Mouse (Mus musculus) liver, embryonic 14.5 days (tissue): ENCODE measurements around the gene Gm20498. TPM values are rescaled to one million over a fixed set of nuclear protein-coding genes. Genes with fewer than 3 reads are reported as not detected.

Source experiments
- ATAC-seq: fragments of 200-750 bp; cut with Nextera tagmentation; 2 replicates; pipeline ENCODE4 v1.8.0; 2017; ENCODE audit warnings: moderate number of reproducible peaks, mild to moderate bottlenecking, moderate library complexity; ENCODE audit not compliant: insufficient read depth
- DNase-seq, 3 experiments: peaks; one replicate each; pipeline ENCODE4 v3.0.0-alpha.2; 2012 to 2013; ENCODE audit warnings: low read depth in 3 of 3, low spot score in 3 of 3
- H3K27ac ChIP-seq: fragments of 300-500 bp; sonication (generic); 2 replicates; pipeline ENCODE4 v1.5.1; 2014; ENCODE audit warnings: moderate library complexity, mild to moderate bottlenecking, control low read depth, inconsistent platforms
- H3K27me3 ChIP-seq: fragments of 300-500 bp; sonication (generic); 2 replicates; pipeline ENCODE4 v1.6.1; 2014; ENCODE audit warnings: mild to moderate bottlenecking, low read length, moderate library complexity; ENCODE audit not compliant: control insufficient read depth, insufficient read depth
- H3K36me3 ChIP-seq: fragments of 300-500 bp; sonication (generic); replicated peaks from 2 replicates; pipeline ENCODE4 v1.6.1; 2014; ENCODE audit warnings: low read depth; ENCODE audit not compliant: control insufficient read depth, insufficient read depth
- H3K4me1 ChIP-seq, 2 experiments: fragments of 200-500 bp in 1 of 2; fragments of 300-500 bp in 1 of 2; sonication (generic) in 1 of 2; replicated peaks; 2 replicates each; pipeline ENCODE4 v1.6.1; 2012 to 2014; ENCODE audit warnings: antibody characterized with exemption in 1 of 2, inconsistent platforms in 1 of 2, low read length in 1 of 2; ENCODE audit not compliant: control insufficient read depth in 2 of 2, insufficient read depth in 2 of 2
- H3K4me2 ChIP-seq: fragments of 300-500 bp; sonication (generic); 2 replicates; pipeline ENCODE4 v1.6.1; 2014; ENCODE audit warnings: low read depth, mild to moderate bottlenecking, control low read depth, moderate library complexity
- H3K4me3 ChIP-seq, 2 experiments: fragments of 200-500 bp in 1 of 2; fragments of 300-500 bp in 1 of 2; sonication (generic) in 1 of 2; 2 replicates each; pipeline ENCODE4 v1.5.1; 2012 to 2014; ENCODE audit warnings: low read depth in 2 of 2, low read length in 2 of 2, mild to moderate bottlenecking in 2 of 2, control low read depth in 1 of 2, inconsistent platforms in 1 of 2, moderate library complexity in 1 of 2; ENCODE audit not compliant: insufficient read depth in 1 of 2
- H3K9ac ChIP-seq: fragments of 300-500 bp; sonication (generic); replicated peaks from 2 replicates; pipeline ENCODE4 v1.6.1; 2014; ENCODE audit warnings: mild to moderate bottlenecking, control low read depth, moderate library complexity
- H3K9me3 ChIP-seq: fragments of 300-500 bp; sonication (generic); 2 replicates; pipeline ENCODE4 v1.6.1; 2016; ENCODE audit warnings: low read length, mixed read lengths; ENCODE audit not compliant: control insufficient read depth
- CTCF ChIP-seq: IDR thresholded peaks from 2 replicates; pipeline ENCODE4 v1.5.1; 2016; ENCODE audit warnings: antibody characterized with exemption, low read depth, control low read depth
- EP300 ChIP-seq: IDR thresholded peaks from 2 replicates; pipeline ENCODE4 v1.6.1; 2016; ENCODE audit warnings: antibody characterized with exemption, low read depth
- WGBS: fragments of 180-500 bp; shearing (Covaris S2); extraction: QIAGEN DNeasy Blood & Tissue Kit; methylation state at CpG from one replicate; pipeline ENCODE4 v1.1.7; 2014; ENCODE audit not compliant: insufficient replicate concordance; 5-methylcytosine and 5-hydroxymethylcytosine counted together
- polyA plus RNA-seq, 2 experiments: library from polyadenylated mRNA; depleted of rRNA in 1 of 2; stranded (reverse) in 1 of 2; unstranded in 1 of 2; fragments of >200 nt; fragmentation: Nextera tagmentation in 1 of 2; extraction: Ambion mirVana in 1 of 2; gene quantifications; 2 replicates each; pipeline versions ENCODE4 v1.2.1 to v1.2.3; 2012 to 2014

The Gm20498 gene
- polyA plus RNA-seq, 2 experiments = 4.8 to 13.0 TPM

- Histone ChIP-seq H3K27me3 (peaks cover 28% of the 10 kb centered on the region), H3K4me3 (peak within 1 kb of the TSS; percentile 41), H3K9me3 (no peaks in the 10 kb centered on the region), H3K27ac (no peak within 1 kb of the TSS), H3K4me1 (no peaks in the 10 kb centered on the region), H3K4me2 (peak within 1 kb of the TSS; percentile 62), H3K9ac (no peak within 1 kb of the TSS), H3K36me3 (no peaks in the 10 kb centered on the region)
- TF ChIP-seq EP300 = no peak
- TF ChIP-seq CTCF = no peak
- under 1% methylated on average over 47 of the region's 47 CpGs for WGBS
- no peak for DNase-seq
- ATAC-seq = no peak
Observed at GRCm38 (mm10) chr12:81332875-81333421, 199.8 kb downstream of the Gm20498 start, which contains the start of gene Slc8a3. TSS of gene Slc8a3 (minus strand) at chr12:81333180.

DNA sequence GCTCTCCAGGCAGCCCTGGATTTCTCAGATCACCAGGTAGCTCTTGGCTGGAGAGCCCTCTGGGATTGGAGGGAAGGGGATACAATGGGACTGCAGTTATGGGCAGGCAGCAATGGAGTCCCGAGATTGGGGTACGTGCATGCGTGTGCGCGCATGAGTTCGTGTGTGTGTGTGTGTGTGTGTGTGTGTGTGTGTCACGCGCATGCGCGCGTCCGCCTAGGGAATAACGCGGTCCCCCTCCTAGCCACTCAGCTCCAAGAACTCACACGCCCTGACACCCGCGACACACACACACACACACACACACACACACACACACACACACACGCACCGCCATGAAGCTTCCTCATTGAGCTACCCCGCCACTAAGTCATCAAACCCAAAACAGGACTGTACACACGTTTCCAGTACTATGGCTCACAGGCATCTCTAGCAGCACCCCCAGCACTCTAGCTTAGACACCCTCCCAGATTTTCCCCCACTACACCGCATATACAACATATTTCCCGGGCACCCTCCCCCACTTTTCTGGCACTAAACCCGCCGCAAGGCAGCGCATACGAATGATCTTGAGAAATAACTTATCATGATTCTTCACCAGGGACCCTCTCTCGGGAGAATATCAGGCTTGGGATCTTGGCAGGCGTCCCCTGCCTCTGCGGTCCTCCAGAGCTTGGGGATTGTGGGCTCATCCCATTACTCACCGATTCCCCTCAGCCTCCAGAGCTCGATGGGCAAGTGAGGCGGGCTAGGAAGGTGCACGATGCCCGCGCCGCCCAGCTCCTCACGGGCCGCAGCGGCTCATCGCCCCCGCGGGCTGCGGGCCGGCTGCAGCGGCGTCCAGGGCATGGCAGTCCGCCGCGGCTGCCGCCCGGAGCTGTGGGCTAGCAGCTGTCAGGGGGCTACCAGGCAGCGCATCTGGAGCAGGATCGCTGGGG, 200.5 kb downstream of the Gm20498 start:
- peaks cover 28% of the 10 kb centered on the region for H3K27me3 ChIP-seq
- no peaks in the 10 kb centered on the region for H3K9me3 ChIP-seq
- H3K36me3 ChIP-seq = no peaks in the 10 kb centered on the region
- H3K27ac ChIP-seq = no peak overlapping the region
- peak overlapping the region; percentile 62 for H3K4me2 ChIP-seq
- ATAC-seq (no peak), DNase-seq (no peak)
- WGBS = 3% methylated on average over 54 of the region's 54 CpGs
- TF ChIP-seq CTCF (no peak), EP300 (no peak)
- peak overlapping the region; percentile 41 for H3K4me3 ChIP-seq
- no peak overlapping the region for H3K9ac ChIP-seq
- no peaks in the 10 kb centered on the region for H3K4me1 ChIP-seq

DNA sequence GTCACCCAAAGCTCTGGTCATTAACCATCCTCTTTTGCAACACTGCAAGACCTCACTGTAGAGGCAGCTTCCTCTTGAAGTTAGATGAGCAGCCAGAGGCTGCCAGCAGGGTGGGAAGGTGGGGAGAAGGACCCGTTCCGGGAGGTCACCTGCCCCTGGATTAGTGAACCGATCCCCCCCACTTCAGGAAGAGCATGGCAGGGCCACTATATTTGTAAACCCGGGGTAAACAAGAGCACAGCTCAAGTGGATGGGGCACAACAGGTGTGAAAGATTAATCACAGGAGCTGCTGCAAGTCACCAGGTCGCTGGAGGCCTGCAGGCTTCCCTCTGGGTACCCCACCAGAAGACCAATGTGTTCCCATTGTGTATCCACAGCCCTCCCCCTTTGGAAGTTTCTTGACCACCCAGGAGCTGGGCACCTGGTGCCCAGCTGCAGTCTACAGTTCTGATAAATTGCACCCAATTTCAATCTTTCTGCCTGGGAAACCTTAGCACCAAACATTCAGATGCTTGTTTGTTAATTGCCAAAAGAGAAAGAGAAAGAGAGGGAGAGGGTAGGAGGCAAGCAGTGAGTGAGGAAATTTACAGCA, 201.6 kb downstream of the Gm20498 start:
- no peaks in the 10 kb centered on the region for H3K4me1 ChIP-seq
- H3K27me3 ChIP-seq = peaks cover 28% of the 10 kb centered on the region
- DNase-seq (no peak), ATAC-seq (no peak)
- no peaks in the 10 kb centered on the region for H3K9me3 ChIP-seq
- WGBS = 28% methylated on average over 5 of the region's 5 CpGs
- no peak overlapping the region for H3K4me3 ChIP-seq
- no peak overlapping the region for H3K27ac ChIP-seq
- H3K36me3 ChIP-seq = no peaks in the 10 kb centered on the region
- H3K9ac ChIP-seq = no peak overlapping the region
- H3K4me2 ChIP-seq = no peak overlapping the region
- TF ChIP-seq CTCF (no peak), EP300 (no peak)

DNA sequence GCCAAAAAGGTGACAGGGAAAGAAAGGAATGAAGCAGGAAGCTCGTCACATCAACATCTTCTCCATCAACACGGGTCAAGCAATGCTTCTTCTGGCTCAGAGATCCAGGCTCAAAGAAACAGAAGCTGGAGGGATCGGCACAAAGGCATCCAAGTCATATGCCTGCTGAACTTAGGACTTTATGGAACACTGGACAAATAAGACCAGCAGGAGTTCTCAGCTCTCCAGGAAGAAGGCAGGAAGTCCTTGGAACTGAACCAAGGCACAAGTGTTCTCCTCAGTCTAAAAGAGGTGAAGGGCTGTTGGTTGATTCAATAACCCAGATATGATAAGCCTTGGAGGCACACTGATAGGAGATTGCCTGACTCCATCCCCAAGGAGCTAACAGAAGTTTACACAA, 207.7 kb downstream of the Gm20498 start:
- Histone ChIP-seq H3K36me3 (no peaks in the 10 kb centered on the region), H3K27me3 (no peaks in the 10 kb centered on the region), H3K4me2 (no peak overlapping the region), H3K27ac (no peak overlapping the region), H3K9ac (no peak overlapping the region), H3K4me1 (no peaks in the 10 kb centered on the region), H3K9me3 (no peaks in the 10 kb centered on the region), H3K4me3 (no peak overlapping the region)
- DNase-seq = no peak
- ATAC-seq = no peak
- 40% methylated on average over 3 of the region's 3 CpGs for WGBS
- TF ChIP-seq EP300 (no peak), CTCF (no peak)

DNA sequence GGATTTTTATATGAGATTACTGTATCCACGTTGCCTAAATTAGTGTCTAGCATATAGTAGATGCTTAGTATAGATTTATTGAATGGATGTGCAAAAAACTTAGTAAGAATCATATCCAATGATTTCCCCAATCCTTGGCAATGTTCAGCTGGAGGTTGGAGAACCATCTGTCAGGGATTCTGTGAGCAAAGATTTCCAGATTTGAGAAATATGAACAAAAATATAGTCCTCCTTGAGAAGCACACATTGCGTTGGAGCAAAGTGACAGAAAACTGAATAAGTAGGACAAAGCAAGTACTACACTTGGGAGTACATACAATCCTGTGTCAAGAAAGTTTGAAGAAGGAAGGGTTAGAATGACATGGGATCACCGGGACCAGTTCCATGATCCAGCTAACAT, 208.6 kb downstream of the Gm20498 start:
- H3K4me2 ChIP-seq = no peak overlapping the region
- H3K4me1 ChIP-seq = no peaks in the 10 kb centered on the region
- H3K9ac ChIP-seq = no peak overlapping the region
- TF ChIP-seq CTCF = no peak
- no peak for TF ChIP-seq EP300
- H3K36me3 ChIP-seq = no peaks in the 10 kb centered on the region
- no peak for DNase-seq
- H3K4me3 ChIP-seq = no peak overlapping the region
- ATAC-seq = no peak
- WGBS = 66% methylated on average over 3 of the region's 3 CpGs
- H3K27ac ChIP-seq = no peak overlapping the region
- H3K27me3 ChIP-seq = no peaks in the 10 kb centered on the region
- no peaks in the 10 kb centered on the region for H3K9me3 ChIP-seq
